Mouse (Mus musculus) neural tube, embryonic 10.5 days (tissue): ENCODE data around the gene Eral1.
"Not testable (repeated sequence)": the region's sequence is repeated elsewhere in the genome, so short reads cannot be mapped to it uniquely, and the experiment has no call there.

ENCODE experiments used
- DNase-seq: peaks from one replicate; pipeline ENCODE4 v3.0.0-alpha.2; 2017; ENCODE audit warnings: low spot score; ENCODE audit errors: extremely low spot score

Gene Eral1

DNA sequence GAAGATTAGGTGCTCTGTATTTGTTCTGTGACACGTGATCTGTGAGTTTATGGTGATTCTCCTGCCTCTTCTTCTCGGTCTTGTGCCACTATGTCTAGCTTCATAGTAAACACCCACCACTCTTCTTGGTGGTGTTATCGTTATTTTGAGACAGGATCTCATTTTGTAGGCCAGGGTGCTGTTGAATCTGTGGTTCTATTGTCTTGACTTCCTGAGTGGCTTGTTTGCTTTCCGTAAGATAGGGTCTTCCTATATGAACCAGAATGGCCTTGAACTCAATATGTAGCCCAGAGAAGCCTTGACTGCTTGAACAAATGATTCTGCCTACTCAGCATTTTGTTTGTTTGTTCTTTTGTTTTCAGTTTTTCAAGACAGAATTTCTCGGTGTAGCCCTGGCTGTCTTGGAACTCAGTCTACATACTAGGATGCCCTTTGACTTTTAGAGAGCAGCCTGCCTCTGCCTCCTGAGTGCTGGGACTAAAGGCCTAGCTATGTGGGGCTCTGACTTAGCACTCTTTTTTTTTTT lies 7.6 kb upstream of the Eral1 start:
- no peak for DNase-seq

DNA sequence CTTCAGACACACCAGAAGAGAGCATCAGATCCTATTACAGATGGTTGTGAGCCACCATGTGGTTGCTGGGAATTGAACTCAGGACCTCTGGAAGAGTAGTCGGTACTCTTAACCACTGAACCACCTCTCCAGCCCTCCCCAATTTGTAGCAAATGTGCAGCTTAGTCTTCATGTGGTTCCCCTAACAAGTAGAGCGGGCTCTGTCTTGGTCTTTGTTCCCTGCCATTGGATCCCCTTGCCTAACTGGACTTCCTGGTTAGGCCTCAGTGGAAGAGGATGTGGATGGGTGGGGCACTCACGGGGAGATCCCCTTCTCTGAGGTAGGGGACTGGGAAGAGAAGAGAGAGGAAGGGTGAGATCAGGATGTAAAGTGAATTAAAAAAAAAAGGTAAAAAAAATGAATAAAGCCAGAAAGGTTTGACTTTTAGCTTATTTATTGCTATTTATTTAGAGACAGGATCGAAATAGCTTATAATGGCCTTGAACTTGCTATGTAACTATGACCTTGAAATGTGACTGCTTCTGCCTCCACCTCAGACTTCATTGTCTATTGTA lies 6.8 kb upstream of the Eral1 start:
- no peak for DNase-seq

DNA sequence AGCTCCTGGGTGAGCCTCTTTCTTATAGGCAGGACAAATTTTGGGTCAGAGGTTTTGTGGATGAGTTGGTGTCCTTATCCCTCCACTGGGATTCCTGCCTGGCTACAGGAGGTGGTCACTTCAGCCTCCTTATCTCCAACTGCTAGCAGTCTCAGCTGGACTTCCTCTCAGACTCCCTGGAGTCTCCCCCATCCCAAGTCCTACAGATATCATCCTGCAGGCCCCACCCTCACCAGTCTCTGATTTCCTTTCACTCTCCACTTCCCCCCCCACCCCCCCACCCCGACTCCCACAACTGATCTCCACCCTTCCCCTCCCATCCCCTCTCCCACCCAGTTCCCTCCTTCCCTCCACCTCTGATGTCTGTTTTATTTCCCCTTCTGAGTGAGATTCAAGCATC lies 3.4 kb upstream of the Eral1 start:
- no peak for DNase-seq

DNA sequence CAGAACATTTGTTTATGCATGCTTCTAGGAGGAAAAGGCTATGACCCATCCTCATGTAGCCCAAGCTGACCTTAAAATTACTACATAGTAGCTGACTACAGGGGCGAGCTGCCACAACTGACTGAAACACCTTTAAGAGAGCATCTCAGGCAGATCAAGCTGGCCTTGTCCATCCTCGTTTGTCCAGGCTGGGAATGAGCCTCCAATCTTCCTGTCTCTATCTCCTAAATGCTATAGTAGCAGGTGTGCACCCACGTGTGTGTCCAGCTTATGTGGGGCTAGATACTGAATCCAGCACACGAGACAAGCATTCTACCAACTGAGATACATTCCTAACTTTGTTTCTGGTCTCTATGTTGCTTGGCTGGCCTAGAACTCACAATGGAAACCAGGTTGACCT lies 5.5 kb downstream of the Eral1 start:
- DNase-seq, result no peak

DNA sequence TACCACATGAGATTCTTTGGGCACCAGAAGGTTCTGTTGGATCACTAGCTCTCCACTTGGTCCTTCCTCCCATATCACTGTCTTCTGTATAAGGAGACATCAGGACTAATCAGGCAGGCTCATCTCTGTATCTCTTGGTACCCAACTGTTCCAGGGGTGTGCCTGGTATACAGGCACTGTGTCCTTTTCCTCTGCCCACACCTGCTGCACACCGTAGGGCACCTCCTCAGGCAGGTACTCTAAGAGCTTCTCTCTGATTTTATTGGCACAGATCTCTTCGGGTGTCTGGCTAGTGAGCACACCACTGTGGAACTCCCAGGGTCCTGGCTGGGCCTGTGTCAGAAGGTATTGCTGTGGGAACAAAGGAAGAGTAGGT lies 5.9 kb downstream of the Eral1 start:
- no peak for DNase-seq

DNA sequence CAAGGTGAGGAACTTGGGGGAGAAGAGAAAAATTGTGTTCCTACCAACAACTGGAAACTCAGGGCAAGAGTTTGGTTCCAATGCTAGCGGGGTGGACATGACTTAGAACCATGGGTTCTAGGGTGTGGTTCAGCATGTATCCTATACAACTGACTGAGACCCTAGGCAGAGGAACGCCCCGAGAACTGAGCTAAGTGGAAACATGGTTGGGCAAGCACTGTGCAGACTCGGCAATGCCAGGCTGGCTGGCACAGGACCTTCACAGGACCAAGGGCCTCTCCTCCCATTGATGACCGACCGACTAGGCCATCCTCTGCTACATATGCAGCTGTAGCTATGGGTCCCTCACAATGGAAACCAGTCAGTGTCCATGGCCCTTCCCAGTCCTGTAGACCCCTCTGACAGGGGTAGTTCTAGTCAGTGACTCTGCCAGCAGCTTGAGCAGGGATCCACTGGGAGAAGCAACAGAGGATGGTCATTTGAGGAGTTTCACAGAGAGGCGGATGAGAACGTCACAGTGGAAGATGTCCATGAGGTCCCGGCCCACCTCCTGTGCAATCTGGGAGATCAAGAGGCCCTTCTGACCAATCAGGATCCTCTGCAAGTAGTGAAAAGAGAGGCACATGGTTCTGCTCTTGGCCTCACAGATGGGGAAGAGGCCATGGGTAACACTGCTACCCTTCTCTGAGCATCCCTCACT lies 6.5 kb downstream of the Eral1 start:
- no peak for DNase-seq

DNA sequence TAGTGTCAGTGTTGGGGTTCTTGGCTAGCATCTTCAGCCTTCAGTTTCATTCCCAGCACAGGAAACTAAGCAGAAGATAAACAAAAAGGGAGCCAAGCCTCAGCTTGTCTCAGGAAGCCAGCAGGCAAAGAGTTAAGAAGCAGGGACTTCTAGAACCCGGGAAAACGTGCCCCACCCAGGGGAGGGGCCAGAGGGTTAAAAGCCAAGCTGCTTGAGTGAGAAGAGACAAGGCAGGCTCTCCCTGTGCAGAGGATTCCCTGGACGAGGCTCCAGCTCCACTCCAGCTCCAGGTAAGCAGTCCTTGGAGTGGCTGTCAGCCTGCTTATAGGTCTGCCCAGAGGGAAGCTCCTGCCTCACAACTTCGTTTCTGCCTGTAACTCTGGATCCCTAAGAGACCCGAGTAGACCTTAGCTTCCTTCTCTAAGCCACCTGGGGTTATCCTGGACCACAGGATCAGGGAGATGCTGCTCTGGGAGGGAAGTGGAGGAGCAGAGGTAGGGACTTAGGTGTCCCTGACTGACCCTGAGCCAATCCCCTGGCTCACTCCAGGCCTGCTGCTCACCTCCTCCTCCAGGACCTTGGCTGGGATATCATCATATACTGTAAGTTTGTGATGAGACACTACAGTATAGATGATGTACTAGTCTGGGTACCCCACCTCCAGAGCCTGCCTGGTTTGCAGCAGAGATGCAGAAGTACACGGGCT lies 7.6 kb downstream of the Eral1 start:
- no peak for DNase-seq

DNA sequence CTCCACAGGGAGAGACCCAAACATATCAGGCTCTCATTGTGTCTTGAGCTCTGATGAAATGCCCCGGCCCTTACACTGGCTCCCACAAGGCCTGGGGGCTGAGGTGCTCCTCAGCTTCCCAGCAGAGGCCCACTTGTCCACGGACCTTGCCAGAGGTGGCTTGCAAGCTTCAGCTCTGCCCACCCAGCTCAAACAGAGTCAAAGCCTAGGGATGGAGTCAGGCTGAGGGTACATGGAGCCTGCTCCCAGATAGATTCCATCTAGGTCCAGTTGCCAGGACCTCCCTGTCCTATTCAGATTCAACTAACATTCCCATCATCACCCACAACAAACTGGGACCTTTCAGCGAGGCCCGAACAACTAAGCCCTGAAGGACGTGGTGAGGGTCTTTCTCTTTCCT lies 8.2 kb downstream of the Eral1 start:
- DNase-seq, result no peak

DNA sequence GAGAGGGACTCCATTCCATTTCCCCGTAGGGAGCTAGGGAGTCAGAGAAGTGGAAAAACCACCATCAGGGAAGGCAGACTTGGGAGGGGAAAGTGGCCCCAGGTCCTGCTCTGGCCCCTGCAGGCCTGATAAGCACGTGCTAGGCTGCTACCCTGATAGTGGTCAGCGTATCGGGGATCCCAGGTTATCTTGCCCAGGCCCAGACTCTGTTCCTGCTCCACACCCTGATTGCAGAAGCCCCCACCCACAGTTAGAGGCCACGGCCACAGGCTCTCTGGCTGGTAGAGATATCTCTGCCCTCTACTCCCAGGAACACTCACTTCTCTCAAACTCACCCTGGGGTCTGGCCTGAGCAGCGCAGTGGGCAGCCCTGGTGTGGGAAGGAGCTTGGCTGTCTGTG lies 10.5 kb downstream of the Eral1 start:
- DNase-seq, result no peak

DNA sequence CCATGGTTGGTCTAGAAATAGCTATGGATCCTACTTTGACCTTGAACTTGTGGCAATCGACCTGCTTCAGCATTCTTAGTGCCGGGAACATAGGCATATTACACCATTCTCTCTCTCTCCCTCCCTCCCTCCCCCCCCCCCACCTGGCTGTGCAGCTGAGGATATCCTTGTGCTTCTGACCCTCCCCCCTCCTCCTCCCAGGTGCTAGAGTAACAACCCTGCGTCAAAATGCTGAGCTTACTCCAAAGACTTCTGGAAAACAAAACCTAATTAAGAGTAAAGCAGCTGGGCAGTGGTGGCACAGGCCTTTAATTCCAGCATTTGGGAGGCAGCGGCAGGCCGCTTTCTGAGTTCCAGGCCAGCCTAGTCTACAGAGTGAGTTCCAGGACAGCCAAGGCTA lies 11.1 kb downstream of the Eral1 start:
- DNase-seq, result no peak

DNA sequence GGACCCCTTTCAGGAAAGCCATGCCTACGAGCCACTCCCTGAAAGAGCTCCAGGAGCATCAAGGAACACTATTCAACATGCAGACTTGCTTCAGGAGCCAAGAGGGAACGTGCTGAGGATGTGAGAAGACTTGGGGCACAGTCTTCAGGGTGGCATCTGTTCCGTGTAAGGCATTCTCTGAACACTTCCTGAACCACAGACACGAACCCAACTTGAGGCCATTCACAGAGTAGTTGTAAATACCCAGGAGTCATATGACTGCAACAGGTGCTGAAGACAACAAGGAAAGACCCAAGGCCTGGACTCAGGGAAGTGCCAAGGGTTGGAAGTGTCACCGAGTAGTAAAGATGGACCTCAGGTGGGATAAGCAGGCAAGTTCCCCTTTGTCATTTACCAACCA lies 12.6 kb downstream of the Eral1 start:
- DNase-seq, result no peak

DNA sequence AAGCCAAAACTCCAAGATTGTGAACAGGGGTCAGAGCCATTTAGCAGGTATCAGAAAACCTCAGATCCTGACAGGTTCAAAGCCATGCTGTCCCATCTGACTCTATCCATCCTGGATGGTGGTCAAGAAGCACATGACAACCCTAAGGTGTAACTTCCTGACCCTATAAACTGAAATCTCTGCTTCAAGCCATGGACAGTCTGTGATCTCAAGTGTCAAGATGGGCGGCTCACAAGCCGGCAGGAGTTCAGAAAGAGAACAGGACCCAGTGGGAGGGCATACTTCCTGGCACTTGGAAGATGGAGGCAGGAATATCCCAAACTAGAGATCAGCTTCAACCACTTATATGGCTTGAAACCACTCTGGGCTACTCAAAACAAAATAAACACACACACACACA lies 13.5 kb downstream of the Eral1 start:
- no peak for DNase-seq

DNA sequence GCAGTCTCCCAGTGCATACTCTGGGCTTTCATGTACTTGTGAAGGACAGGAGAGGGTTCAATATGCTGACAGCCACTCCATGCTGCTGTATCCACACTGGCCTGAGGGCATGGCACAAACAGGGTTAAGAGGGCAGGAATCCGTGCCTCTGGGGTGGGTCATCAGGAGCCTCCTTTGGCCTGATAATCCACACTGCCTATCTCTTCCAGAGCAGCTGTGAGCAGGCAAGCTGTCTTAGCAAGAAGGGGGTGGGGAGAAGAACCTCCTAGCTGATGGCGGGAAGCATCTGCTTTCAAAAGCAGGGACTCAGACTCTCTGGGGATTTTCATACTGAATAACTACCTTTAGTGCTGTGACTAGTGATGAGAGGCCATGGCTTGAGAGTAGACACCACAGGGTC lies 14.3 kb downstream of the Eral1 start:
- no peak for DNase-seq

DNA sequence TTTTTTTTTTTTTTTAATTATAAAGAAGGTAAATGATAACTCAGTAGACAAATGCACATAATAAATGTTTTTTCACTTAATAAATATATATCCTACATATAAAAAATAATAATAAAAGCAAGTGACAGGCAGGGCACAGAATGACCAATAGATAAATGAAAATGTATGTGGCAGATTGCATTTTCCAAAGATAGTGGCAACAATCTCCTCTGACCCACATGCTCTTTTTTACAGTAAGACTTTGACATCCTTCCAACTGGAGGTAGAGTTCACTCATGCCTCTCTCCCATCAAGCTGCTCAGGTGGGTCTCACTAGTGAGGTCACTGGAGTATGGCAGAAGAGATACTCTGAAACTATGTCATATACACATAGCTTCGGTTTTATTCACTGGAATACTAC lies 17.6 kb downstream of the Eral1 start:
- no peak for DNase-seq

DNA sequence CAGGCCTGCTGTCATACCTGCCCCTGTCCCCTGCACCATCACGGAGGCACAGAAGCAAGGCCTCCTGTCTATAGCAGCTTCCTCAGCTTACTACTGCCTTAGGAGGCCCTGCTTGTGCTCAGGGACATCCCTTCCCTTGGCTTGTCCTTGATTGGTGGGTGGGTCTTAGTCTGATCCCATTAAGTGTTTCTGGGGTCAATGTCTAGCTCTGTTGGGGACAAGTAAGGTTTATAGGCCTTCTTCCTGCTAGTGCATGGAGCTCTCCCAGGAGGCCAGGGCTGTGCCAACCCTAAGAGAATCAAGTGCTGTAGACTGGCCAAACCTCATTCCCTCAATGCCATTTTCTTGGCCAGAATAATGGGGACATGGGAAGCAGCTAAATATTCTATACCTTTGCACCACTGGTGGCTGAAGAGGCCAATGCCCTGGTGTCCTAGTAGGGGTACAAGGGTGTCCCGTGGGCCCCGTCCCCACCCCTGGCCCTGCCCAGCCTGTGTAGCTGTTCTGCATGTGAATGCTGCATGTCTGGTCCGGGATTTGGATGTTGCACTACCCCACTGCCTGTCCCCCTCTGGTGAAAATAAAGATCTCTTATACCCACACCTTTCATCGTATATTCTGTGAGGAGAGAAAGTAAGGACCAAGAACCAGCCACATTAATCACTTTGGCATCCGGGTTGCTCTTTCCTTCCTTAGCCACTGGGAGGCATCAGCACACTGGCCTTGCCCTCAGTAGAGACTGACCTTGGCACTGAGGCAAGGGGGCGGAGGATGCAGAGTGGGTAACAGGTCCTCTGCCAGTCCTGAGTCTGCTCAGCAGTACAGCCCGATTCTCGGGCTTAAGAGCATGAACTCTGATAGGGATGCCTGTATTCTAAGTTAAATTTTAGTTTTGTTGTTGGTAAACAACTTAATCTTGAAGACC lies 20.1 kb downstream of the Eral1 start:
- DNase-seq, result peak; percentile 28

DNA sequence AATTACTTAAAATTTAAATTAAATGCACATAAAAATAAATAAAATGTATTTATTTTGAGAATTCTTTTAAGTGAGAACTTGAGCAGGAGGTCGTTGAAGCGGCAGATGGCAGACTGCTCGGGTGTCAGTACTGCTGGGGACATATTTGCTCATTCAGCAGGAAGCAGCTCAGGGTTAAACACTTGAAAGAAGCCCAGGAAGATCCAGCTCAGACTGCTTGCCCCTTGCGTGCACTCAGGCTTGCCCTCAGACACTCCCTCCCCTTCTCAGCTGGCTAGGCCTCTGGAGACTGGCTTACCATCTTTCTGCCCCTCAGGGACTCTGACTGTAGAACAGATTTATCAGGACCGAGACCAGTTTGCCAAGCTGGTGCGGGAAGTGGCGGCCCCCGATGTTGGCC lies 23.2 kb downstream of the Eral1 start:
- no peak for DNase-seq

DNA sequence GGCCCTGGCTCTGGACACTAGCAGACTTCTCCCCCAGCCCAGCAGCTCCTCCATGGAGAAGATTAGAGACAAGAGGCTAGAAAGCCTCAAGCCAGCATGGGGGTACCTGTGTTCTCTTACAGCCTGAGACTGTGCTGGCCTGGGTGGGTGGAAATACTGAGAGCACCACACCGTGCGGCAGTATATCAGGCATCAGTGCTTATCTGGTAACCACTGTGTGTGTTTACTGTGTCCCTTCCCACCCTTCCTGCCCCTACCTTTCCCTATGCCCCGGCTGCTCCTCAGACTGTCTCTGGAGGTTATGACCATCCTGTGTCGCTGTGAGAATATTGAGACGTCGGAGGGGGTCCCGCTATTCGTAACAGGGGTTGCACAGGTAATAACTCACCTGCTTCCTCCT lies 27.1 kb downstream of the Eral1 start:
- DNase-seq, result no peak

DNA sequence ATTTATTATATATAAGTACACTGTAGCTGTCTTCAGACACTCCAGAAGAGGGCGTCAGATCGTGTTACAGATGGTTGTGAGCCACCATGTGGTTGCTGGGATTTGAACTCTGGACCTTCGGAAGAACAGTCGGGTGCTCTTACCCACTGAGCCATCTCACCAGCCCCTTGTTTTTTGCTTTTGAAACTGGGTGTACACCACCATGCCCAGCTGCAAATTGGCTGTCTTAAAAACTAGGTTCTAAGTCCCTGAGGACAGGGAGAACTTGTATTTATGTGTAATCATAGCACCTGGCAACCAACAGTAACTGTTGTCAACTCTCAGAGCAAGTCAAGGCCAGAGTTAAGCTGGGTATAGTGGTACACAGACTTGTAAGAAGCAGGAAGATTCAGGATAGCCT lies 31.5 kb downstream of the Eral1 start:
- not testable (repeated sequence) for DNase-seq

DNA sequence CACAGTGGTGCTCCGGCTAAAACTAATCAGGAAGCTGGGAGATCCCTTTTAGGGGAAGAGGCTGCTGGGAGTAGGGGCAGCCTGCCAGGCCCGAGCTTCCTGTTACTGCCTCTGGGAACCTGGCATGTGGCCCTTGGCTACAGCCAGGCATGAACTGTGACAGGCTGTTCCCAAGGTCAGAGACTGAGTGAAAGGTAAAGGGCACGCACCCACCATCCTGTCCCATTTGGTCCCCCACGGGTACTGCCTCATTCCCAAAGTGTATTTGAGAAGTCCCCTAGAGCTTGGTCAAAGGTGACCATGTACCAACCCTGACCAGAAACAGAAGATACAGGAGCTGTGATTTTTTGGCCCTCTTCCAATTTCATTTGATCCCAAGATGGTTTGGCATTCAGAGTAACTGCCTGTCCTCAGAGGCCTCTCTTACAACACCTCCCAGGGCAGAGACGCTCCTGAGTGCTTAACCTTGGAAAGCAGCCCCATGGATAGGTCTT lies 35.4 kb downstream of the Eral1 start:
- no peak for DNase-seq

DNA sequence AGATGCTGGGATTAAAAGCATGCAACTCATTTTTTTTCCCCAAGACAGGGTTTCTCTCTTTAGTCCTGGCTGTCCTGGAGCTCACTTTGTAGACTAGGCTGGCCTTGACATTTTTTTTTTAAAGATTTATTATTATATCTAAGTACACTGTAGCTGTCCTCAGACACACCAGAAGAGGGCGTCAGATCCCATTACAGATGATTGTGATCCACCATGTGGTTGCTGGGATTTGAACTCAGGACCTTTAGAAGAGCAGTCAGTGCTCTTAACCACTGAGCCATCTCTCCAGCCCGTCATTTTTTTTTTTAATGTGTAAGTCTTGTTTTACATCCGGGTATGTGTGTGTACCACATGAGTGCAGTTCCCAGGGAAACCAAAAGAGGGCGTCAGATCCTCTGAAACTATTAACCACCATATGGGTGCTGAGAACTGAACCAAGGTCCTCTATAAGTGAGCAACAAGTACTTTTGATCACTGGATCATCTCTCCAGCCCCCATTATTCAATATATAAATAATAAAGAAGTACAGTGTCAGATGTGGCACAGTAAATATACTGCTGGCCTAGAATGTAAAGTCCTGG lies 37.8 kb downstream of the Eral1 start:
- not testable (repeated sequence) for DNase-seq

DNA sequence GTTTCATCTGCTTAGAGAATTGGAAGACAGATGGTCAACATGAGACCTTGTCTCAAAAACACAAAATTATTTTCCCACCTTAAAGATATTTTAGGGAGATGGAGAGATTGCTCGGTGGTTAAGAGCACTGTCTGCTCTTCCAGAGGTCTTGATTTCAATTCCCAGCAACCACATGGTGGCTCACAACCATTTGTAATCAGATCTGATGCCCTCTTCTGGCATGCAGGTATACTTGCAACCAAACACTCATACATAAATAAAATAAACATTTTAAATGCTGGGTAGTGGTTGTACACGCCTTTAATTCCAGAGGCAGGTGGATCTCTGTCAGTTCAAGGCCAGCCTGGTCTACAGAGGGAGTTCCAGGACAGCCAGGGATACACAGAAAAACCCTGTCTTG lies 39.3 kb downstream of the Eral1 start:
- DNase-seq, result no peak
